Mouse (Mus musculus) layer of hippocampus, adult 2 months (tissue): ENCODE results near the gene Insc. TPM values are rescaled to one million over a fixed set of nuclear protein-coding genes. Genes with fewer than 3 reads are reported as not detected.

Experiments
- DNase-seq, 2 experiments: peaks; one replicate each; pipeline ENCODE4 v3.0.0; 2022; ENCODE audit warnings: low spot score in 2 of 2
- H3K27ac ChIP-seq: fragments of 200-600 bp; 2 replicates; pipeline ENCODE4 v1.8.1; 2022
- H3K4me3 ChIP-seq: fragments of 200-600 bp; 2 replicates; pipeline ENCODE4 v1.8.1; 2022; ENCODE audit warnings: mild to moderate bottlenecking
- CTCF ChIP-seq: fragments of 200-600 bp; conservative IDR thresholded peaks from 2 replicates; pipeline ENCODE4 v1.8.1; 2022; ENCODE audit warnings: antibody characterized with exemption, mild to moderate bottlenecking, moderate library complexity
- total RNA-seq, 2 experiments: library from RNA; stranded (reverse); gene quantifications; 2 replicates each; pipeline ENCODE4 v1.2.3; 2021

Insc gene
- total RNA-seq, 2 experiments from 2014 or later: 3.7 to 4.6 TPM

- DNase-seq: no peak
- H3K4me3 ChIP-seq: no peak overlapping the region
- TF ChIP-seq CTCF: no peak
- no peak overlapping the region for H3K27ac ChIP-seq
These were observed 27.1 kb downstream of the Insc start for GRCm38 (mm10) chr7:114770586-114770985.

- no peak for DNase-seq
- no peak for TF ChIP-seq CTCF
- Histone ChIP-seq H3K4me3 (no peak overlapping the region), H3K27ac (no peak overlapping the region)
These were observed 28.3 kb downstream of the Insc start for GRCm38 (mm10) chr7:114771801-114772200.

GRCm38 (mm10) chr7:114773781-114774180, 30.3 kb downstream of the Insc start:
- H3K27ac ChIP-seq: no peak overlapping the region
- DNase-seq: no peak
- H3K4me3 ChIP-seq: no peak overlapping the region
- TF ChIP-seq CTCF: no peak

GRCm38 (mm10) chr7:114775856-114776255, 32.4 kb downstream of the Insc start:
- no peak overlapping the region for H3K27ac ChIP-seq
- H3K4me3 ChIP-seq: no peak overlapping the region
- no peak for DNase-seq
- TF ChIP-seq CTCF: no peak

- H3K4me3 ChIP-seq: no peak overlapping the region
- no peak overlapping the region for H3K27ac ChIP-seq
- no peak for TF ChIP-seq CTCF
- no peak for DNase-seq
These were observed 34.8 kb downstream of the Insc start for GRCm38 (mm10) chr7:114778156-114778770.

- no peak for TF ChIP-seq CTCF
- no peak overlapping the region for H3K4me3 ChIP-seq
- H3K27ac ChIP-seq: no peak overlapping the region
- DNase-seq: no peak
These were observed 35.7 kb downstream of the Insc start for GRCm38 (mm10) chr7:114779056-114779660.

GRCm38 (mm10) chr7:114783291-114783690, 39.8 kb downstream of the Insc start:
- no peak for DNase-seq
- no peak overlapping the region for H3K27ac ChIP-seq

GRCm38 (mm10) chr7:114791087-114791486, 47.6 kb downstream of the Insc start:
- TF ChIP-seq CTCF: no peak
- Histone ChIP-seq H3K4me3 (no peak overlapping the region), H3K27ac (no peak overlapping the region)
- no peak for DNase-seq

More at GRCm38 (mm10) chr7:114783291-114783690, 39.8 kb downstream of the Insc start:
- no peak for TF ChIP-seq CTCF
- H3K4me3 ChIP-seq: no peak overlapping the region

GRCm38 (mm10) chr7:114792026-114792425, 48.5 kb downstream of the Insc start:
- H3K4me3 ChIP-seq: no peak overlapping the region
- TF ChIP-seq CTCF: no peak
- no peak for DNase-seq

GRCm38 (mm10) chr7:114794400-114794799, 50.9 kb downstream of the Insc start:
- H3K27ac ChIP-seq: no peak overlapping the region

More at GRCm38 (mm10) chr7:114792026-114792425, 48.5 kb downstream of the Insc start:
- H3K27ac ChIP-seq: no peak overlapping the region

GRCm38 (mm10) chr7:114802576-114802975, 59.1 kb downstream of the Insc start:
- TF ChIP-seq CTCF: peak; percentile 45
- H3K27ac ChIP-seq: 0 out of 2 replicates have a peak overlapping the region, but pooled peaks have one; percentile 10
- H3K4me3 ChIP-seq: no peak overlapping the region
- peak; percentile 30 to 40 for DNase-seq

More at GRCm38 (mm10) chr7:114794400-114794799, 50.9 kb downstream of the Insc start:
- no peak overlapping the region for H3K4me3 ChIP-seq
- TF ChIP-seq CTCF: no peak
- DNase-seq: no peak

- no peak overlapping the region for H3K4me3 ChIP-seq
- TF ChIP-seq CTCF: no peak
- no peak overlapping the region for H3K27ac ChIP-seq
These were observed 61.8 kb downstream of the Insc start for GRCm38 (mm10) chr7:114805311-114805710.

GRCm38 (mm10) chr7:114807343-114807742, 63.8 kb downstream of the Insc start:
- DNase-seq: peak; percentile 20 to 71
- H3K27ac ChIP-seq: peak overlapping the region; percentile 43; the same call in 1 of the 2 replicates
- no peak for TF ChIP-seq CTCF
- H3K4me3 ChIP-seq: no peak overlapping the region

More at GRCm38 (mm10) chr7:114805311-114805710, 61.8 kb downstream of the Insc start:
- DNase-seq: no peak

- TF ChIP-seq CTCF: no peak
- DNase-seq: no peak
These were observed 64.8 kb downstream of the Insc start for GRCm38 (mm10) chr7:114808341-114808740.

More at GRCm38 (mm10) chr7:114808341-114808740, 64.8 kb downstream of the Insc start:
- Histone ChIP-seq H3K4me3 (no peak overlapping the region), H3K27ac (no peak overlapping the region)
